Mouse (Mus musculus) T-cell, adult 2 months (primary cell): ENCODE measurements around the gene Pbld2.

Experiments used
- DNase-seq: peaks from one replicate; pipeline ENCODE4 v3.0.0; 2022; ENCODE audit warnings: low spot score

The Pbld2 gene

GRCm38 (mm10) chr10:63062696-63063095, 38.6 kb downstream of the Pbld2 start:
- DNase-seq, result no peak

GRCm38 (mm10) chr10:63063365-63063764, 39.2 kb downstream of the Pbld2 start:
- DNase-seq, result no peak

- DNase-seq, result no peak
Observed at GRCm38 (mm10) chr10:63064516-63064915, 40.4 kb downstream of the Pbld2 start.

- DNase-seq, result no peak
Observed at GRCm38 (mm10) chr10:63065561-63065960, 41.4 kb downstream of the Pbld2 start.

GRCm38 (mm10) chr10:63065988-63066387, 41.9 kb downstream of the Pbld2 start:
- peak; percentile 65 for DNase-seq

GRCm38 (mm10) chr10:63086304-63086703, 62.2 kb downstream of the Pbld2 start:
- DNase-seq, result no peak

- DNase-seq, result no peak
Observed at GRCm38 (mm10) chr10:63089103-63089757, 65.1 kb downstream of the Pbld2 start.

- DNase-seq, result peak; percentile 21
Observed at GRCm38 (mm10) chr10:63089758-63090571, 65.8 kb downstream of the Pbld2 start.

GRCm38 (mm10) chr10:63091915-63092314, 67.8 kb downstream of the Pbld2 start:
- DNase-seq, result no peak

- DNase-seq, result peak; percentile 34
Observed at GRCm38 (mm10) chr10:63092616-63093550, 68.8 kb downstream of the Pbld2 start.

- DNase-seq, result no peak
Observed at GRCm38 (mm10) chr10:63096757-63097156, 72.6 kb downstream of the Pbld2 start.

- DNase-seq, result no peak
Observed at GRCm38 (mm10) chr10:63098191-63098590, 74.1 kb downstream of the Pbld2 start.

GRCm38 (mm10) chr10:63099521-63099920, 75.4 kb downstream of the Pbld2 start, which contains the start of gene Atoh7:
TSS of gene Atoh7 (plus strand) at chr10:63099651.
- DNase-seq, result no peak

GRCm38 (mm10) chr10:63099941-63100562, 75.9 kb downstream of the Pbld2 start:
- DNase-seq, result peak; percentile 16

GRCm38 (mm10) chr10:63100657-63101056, 76.5 kb downstream of the Pbld2 start:
- DNase-seq, result no peak
